Mouse (Mus musculus) heart, adult 2 months (tissue): ENCODE measurements around the gene Lrfn2. TPM values are rescaled to one million over a fixed set of nuclear protein-coding genes. Genes with fewer than 3 reads are reported as not detected.

Experiments
- DNase-seq, 2 experiments: peaks; one replicate each; pipeline ENCODE4 v3.0.0; 2021
- H3K27ac ChIP-seq: fragments of 200-600 bp; 2 replicates; pipeline ENCODE4 v1.8.1; 2022
- H3K27me3 ChIP-seq: fragments of 200-500 bp; 2 replicates; pipeline ENCODE4 v1.6.1; 2012; ENCODE audit warnings: mild to moderate bottlenecking, low read length, inconsistent platforms, mixed read lengths; ENCODE audit not compliant: control insufficient read depth, insufficient read depth
- H3K36me3 ChIP-seq: fragments of 200-500 bp; 2 replicates; pipeline ENCODE4 v1.6.1; 2012; ENCODE audit warnings: low read length, inconsistent platforms; ENCODE audit not compliant: control insufficient read depth, insufficient read depth
- H3K4me1 ChIP-seq: fragments of 200-500 bp; 2 replicates; pipeline ENCODE4 v1.6.1; 2011; ENCODE audit warnings: low read length; ENCODE audit not compliant: control insufficient read depth, insufficient read depth
- H3K4me3 ChIP-seq: fragments of 200-600 bp; 2 replicates; pipeline ENCODE4 v1.8.1; 2022
- H3K79me2 ChIP-seq: fragments of 200-500 bp; replicated peaks from 2 replicates; pipeline ENCODE4 v1.6.1; 2012; ENCODE audit warnings: mild to moderate bottlenecking, inconsistent platforms, low read length, moderate library complexity, mixed read lengths; ENCODE audit not compliant: control insufficient read depth, insufficient read depth
- H3K9ac ChIP-seq: fragments of 200-500 bp; 2 replicates; pipeline ENCODE4 v1.6.1; 2012; ENCODE audit warnings: low read depth, mild to moderate bottlenecking, control low read depth, inconsistent platforms, low read length, mixed read lengths
- CTCF ChIP-seq: fragments of 200-600 bp; IDR thresholded peaks from 2 replicates; pipeline ENCODE4 v1.8.1; 2022; ENCODE audit warnings: antibody characterized with exemption, mild to moderate bottlenecking, moderate library complexity
- EP300 ChIP-seq: fragments of 200-500 bp; IDR thresholded peaks from 2 replicates; pipeline ENCODE4 v1.6.1; 2011; ENCODE audit warnings: low read depth, low read length, control low read depth; ENCODE audit not compliant: insufficient read depth
- POLR2A ChIP-seq: fragments of 200-500 bp; IDR thresholded peaks from 2 replicates; pipeline ENCODE4 v1.6.1; 2011; ENCODE audit warnings: mild to moderate bottlenecking, low read depth, low read length, control low read depth; ENCODE audit not compliant: insufficient read depth
- WGBS: fragments of 180-500 bp; shearing (Covaris S2); methylation state at CpG from one replicate; pipeline ENCODE4 v1.1.7; 2018; 5-methylcytosine and 5-hydroxymethylcytosine counted together
- intact Hi-C: fragments of 180-260 bp; cut with DNase I; formaldehyde crosslinking; loops from one replicate; pipeline ENCODE4 v1.15.1; 2025
- polyA plus RNA-seq: library from polyadenylated mRNA; depleted of rRNA; stranded (reverse); fragments of >200 nt; gene quantifications from 2 replicates; pipeline ENCODE4 v1.2.3, GENCODE M21; 2012
- total RNA-seq, 2 experiments: library from RNA; stranded (reverse); gene quantifications; 2 replicates each; pipeline ENCODE4 v1.2.3; 2021

Lrfn2 gene
- total and polyA plus RNA-seq, 3 experiments = 0.18 to 0.39 (median 0.31) TPM

GRCm38 (mm10) chr17:48918458-48918857, 13.7 kb upstream of the Lrfn2 start:
- Histone ChIP-seq H3K79me2 (no peaks in the 10 kb centered on the region), H3K27ac (no peak overlapping the region), H3K36me3 (no peaks in the 10 kb centered on the region), H3K27me3 (no peaks in the 10 kb centered on the region), H3K4me3 (no peak overlapping the region), H3K4me1 (no peaks in the 10 kb centered on the region), H3K9ac (no peak overlapping the region)
- DNase-seq = no peak
- intact Hi-C loops = no loop called here
- TF ChIP-seq EP300 (no peak), CTCF (no peak), POLR2A (no peak)
- 91% methylated on average over 3 of the region's 3 CpGs for WGBS

DNA sequence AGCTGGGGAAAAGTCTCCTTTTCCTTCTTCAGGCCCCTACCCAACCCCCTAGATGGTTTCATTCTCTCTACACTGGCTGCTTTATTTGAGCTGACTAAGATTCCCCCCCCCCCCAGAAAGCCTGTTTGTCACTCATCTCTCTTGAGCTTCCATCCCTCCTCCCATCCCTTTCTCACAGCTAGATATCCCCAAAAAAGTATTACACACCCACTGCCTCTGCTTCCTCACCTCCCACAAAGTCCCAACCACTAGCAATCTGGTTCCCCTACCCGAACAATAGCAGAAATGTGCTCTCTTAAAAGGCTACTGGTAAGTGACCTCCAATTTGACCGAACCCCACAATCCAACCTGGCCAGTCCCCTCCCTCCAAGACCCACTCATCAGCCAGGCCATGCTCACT, 9.3 kb upstream of the Lrfn2 start:
- intact Hi-C loops = no loop called here
- H3K79me2 ChIP-seq = no peaks in the 10 kb centered on the region
- H3K4me1 ChIP-seq = no peaks in the 10 kb centered on the region
- no peak overlapping the region for H3K4me3 ChIP-seq
- WGBS = 78% methylated on average over 2 of the region's 2 CpGs
- H3K9ac ChIP-seq = no peak overlapping the region
- TF ChIP-seq CTCF = no peak
- TF ChIP-seq POLR2A = no peak
- no peak for TF ChIP-seq EP300
- no peak for DNase-seq
- no peaks in the 10 kb centered on the region for H3K36me3 ChIP-seq
- H3K27ac ChIP-seq = no peak overlapping the region
- no peaks in the 10 kb centered on the region for H3K27me3 ChIP-seq

- H3K36me3 ChIP-seq = no peaks in the 10 kb centered on the region
- WGBS = 65% methylated on average over 9 of the region's 9 CpGs
- intact Hi-C loops = no loop called here
Observed at GRCm38 (mm10) chr17:48925426-48925825, 6.8 kb upstream of the Lrfn2 start.

GRCm38 (mm10) chr17:48930994-48931393, 1.2 kb upstream of the Lrfn2 start:
- WGBS = 48% methylated on average over 10 of the region's 10 CpGs
- DNase-seq = no peak
- Histone ChIP-seq H3K79me2 (no peaks in the 10 kb centered on the region), H3K27ac (no peak overlapping the region), H3K36me3 (no peaks in the 10 kb centered on the region), H3K27me3 (peaks cover 5% of the 10 kb centered on the region), H3K4me3 (no peak overlapping the region), H3K9ac (no peak overlapping the region), H3K4me1 (peaks cover 2% of the 10 kb centered on the region; the same call in 1 of the 2 replicates)
- TF ChIP-seq EP300 = no peak
- no peak for TF ChIP-seq CTCF
- TF ChIP-seq POLR2A = no peak
- intact Hi-C loops = loop anchor here (1.0 to 5.0 kb wide), 4 partner anchors 106 to 469 kb away; no protein-coding TSS in a partner anchor

More at GRCm38 (mm10) chr17:48925426-48925825, 6.8 kb upstream of the Lrfn2 start:
- Histone ChIP-seq H3K9ac (no peak overlapping the region), H3K79me2 (no peaks in the 10 kb centered on the region), H3K27ac (no peak overlapping the region), H3K27me3 (no peaks in the 10 kb centered on the region), H3K4me1 (no peaks in the 10 kb centered on the region), H3K4me3 (no peak overlapping the region)
- no peak for DNase-seq
- no peak for TF ChIP-seq CTCF
- TF ChIP-seq POLR2A = no peak
- TF ChIP-seq EP300 = no peak

DNA sequence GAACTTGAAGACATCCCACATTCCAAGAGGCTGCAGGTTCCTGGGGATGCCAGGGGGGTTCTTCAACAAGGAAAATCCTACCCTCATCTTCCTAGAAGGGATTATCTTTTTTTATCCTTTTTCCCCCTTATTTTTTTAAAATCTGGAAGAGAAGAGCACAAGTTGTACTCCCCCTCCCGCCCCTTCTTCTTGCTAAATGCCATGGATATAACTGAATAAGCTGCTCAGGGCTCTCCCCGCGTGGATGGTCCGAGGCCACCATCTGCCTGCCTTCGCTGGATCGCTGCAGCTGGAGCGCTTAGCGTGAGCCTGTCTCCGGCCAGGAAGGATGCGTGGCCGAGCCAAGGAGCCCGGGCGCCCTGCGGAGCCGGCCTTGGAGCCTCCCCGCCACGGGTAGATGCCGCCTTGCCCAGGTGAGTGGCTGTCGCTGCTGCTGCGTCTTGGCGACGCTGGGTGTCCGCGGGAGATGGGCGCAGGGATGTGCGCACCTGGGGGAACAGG, 277 bp downstream of the Lrfn2 start:
- H3K4me1 ChIP-seq = peaks cover 2% of the 10 kb centered on the region; the same call in 1 of the 2 replicates

GRCm38 (mm10) chr17:48932916-48933315, 737 bp downstream of the Lrfn2 start:
- 4% methylated on average over 9 of the region's 9 CpGs for WGBS
- H3K4me3 ChIP-seq = no peak overlapping the region
- no peak overlapping the region for H3K9ac ChIP-seq
- no peaks in the 10 kb centered on the region for H3K36me3 ChIP-seq
- no peak for TF ChIP-seq CTCF
- no peak for TF ChIP-seq EP300
- TF ChIP-seq POLR2A = no peak
- no peaks in the 10 kb centered on the region for H3K79me2 ChIP-seq
- H3K27me3 ChIP-seq = peaks cover 5% of the 10 kb centered on the region
- no peak for DNase-seq
- H3K4me1 ChIP-seq = peaks cover 2% of the 10 kb centered on the region; the same call in 1 of the 2 replicates
- intact Hi-C loops = loop anchor here (5.0 kb wide), 2 partner anchors 104 to 184 kb away; no protein-coding TSS in a partner anchor
- no peak overlapping the region for H3K27ac ChIP-seq

More for the DNA sequence above, 277 bp downstream of the Lrfn2 start:
- H3K79me2 ChIP-seq = no peaks in the 10 kb centered on the region
- peaks cover 5% of the 10 kb centered on the region for H3K27me3 ChIP-seq
- no peak for DNase-seq
- peak overlapping the region; percentile 10; the same call in 1 of the 2 replicates for H3K4me3 ChIP-seq
- no peak overlapping the region for H3K9ac ChIP-seq
- no peaks in the 10 kb centered on the region for H3K36me3 ChIP-seq
- 3% methylated on average over 26 of the region's 26 CpGs for WGBS
- no peak overlapping the region for H3K27ac ChIP-seq
- TF ChIP-seq CTCF (no peak), POLR2A (no peak), EP300 (no peak)
- intact Hi-C loops = loop anchor here (5.0 kb wide), 2 partner anchors 105 to 185 kb away; no protein-coding TSS in a partner anchor
